Mouse (Mus musculus): ENCODE results near the gene Crhr2. TPM values are rescaled to one million over a fixed set of nuclear protein-coding genes. Genes with fewer than 3 reads are reported as not detected.

Crhr2 gene
- under 1 TPM; 0.07 to 0.64 TPM for polyA plus RNA-seq (2017; shearing (Covaris generic))

DNA sequence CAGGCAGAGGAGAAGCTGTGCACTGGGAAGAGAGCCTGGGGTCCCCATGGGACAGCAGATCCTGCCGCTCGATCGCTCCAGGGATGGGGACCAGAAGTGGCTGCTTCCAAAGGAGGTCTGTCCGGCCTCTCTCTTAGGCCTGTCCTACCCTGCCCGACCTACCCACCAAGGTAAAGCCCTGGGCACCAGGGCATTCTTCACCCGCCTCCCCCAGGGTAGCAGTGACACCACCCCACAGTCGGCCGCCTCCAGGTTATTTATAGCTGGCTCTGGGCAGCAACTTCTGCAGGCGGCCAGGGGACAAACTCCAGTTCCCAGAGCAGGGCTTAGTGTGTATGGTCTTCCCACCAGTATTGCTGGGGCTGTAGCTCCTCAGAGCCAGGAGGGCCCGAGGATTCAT lies at the start of gene Crhr2:
Crhr2 (minus strand) TSS at position 223 of the 400 bp plus-strand sequence.

DNA sequence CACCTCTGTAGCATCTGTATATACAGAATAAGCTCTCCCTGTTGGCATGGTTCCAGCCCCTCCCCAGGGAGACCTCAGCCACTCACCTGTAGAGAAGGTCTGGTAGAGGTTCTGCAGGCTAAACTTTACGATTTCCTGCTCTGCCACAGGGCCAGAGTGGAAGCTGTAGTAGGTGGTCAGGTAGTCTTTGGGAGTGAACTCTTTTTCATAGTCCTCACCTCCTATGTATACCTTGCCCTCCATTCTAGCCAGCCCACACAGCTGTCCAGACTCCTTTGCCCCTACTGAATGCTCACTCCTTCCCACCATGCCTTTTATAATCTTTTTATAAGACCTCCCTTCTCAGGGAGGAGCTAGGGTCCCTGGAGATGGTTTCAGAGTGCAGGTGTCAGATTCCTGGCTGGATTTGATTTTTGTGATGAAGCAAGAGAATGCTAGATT lies 41.9 kb upstream of the Crhr2 start, which contains the start of gene Inmt:
Inmt (minus strand) TSS at position 303 of the 441 bp plus-strand sequence.

Other genes starting within 250 kb of the Crhr2 start
- 10 to 100 TPM; 32.7 to 38.3 TPM for gene Nod1, start 160.4 kb downstream of the Crhr2 start, polyA plus RNA-seq (2017; shearing (Covaris generic))
- gene Ggct, start 140.1 kb downstream of the Crhr2 start, polyA plus RNA-seq (2017; shearing (Covaris generic)), result 10 to 100 TPM; 26.2 to 38.5 TPM
- 100 to 1,000 TPM in 1 of 2 experiments, 10 to 100 TPM in 1; 83.1 to 107 TPM for gene Gars, start 95.0 kb downstream of the Crhr2 start, polyA plus RNA-seq (2017; shearing (Covaris generic))
- not detected for gene Inmt, start 42.0 kb upstream of the Crhr2 start, polyA plus RNA-seq (2017; shearing (Covaris generic))
- gene Mindy4, start 70.4 kb upstream of the Crhr2 start, polyA plus RNA-seq (2017; shearing (Covaris generic)), result under 1 TPM in 1 of 2 experiments, not detected in 1; 0.10 TPM
- gene Aqp1, start 203.4 kb upstream of the Crhr2 start, polyA plus RNA-seq (2017; shearing (Covaris generic)), result 1 to 10 TPM; 1.1 to 3.5 TPM
- not detected for gene Ghrhr, start 243.3 kb upstream of the Crhr2 start, polyA plus RNA-seq (2017; shearing (Covaris generic))